Mouse (Mus musculus): ENCODE data around the gene Gp6. TPM values are rescaled to one million over a fixed set of nuclear protein-coding genes. Genes with fewer than 3 reads are reported as not detected.
"Not testable (repeated sequence)": the region's sequence is repeated elsewhere in the genome, so short reads cannot be mapped to it uniquely, and the experiment has no call there.

The Gp6 gene
- polyA plus RNA-seq (2015; fragmentation: Nextera tagmentation; extraction: Ambion mirVana) = not detected in 2 replicates

DNA sequence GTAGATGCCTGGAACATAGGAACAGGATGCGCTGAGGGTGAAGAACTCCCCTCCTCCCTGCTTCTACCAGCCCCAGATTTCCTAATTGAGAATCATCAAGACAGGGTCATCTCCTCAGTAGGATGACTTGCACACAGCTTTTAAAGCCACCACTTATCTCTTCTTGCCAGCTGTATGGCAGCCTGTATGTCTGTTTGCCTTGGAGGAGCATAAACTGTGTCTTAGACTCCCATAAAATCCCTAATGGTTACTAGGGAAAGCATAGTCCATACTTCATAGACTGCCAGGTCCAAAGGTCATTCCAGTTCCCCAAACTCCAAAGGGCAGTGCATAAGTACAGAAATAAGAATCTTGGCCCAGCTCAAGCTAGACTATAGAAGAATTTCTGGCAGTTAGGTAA, at the start of gene Gp6:
Gene Gp6, minus strand, starts transcription at position 15 of the 400 bp plus-strand sequence.
- no peak for DNase-seq (ENCODE audit: low spot score)

DNA sequence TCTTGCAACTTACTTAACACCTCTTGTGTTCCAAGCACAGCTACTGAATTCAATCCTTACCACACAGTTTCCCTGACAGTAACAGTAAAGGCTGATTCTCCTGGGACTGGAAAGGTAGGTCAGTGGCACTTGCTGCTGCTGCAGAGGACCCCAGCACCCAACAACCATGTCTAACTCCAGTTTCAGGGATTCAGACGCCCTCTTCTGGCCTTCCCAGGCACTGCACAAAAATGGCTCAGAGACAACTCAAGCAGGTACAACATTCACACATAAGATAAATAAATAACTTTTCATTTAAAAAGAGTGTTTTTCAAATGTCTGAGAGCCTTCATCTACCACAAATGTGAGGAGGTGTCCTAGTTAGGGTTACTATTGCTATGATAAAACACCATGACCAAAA, 49.6 kb upstream of the Gp6 start:
- DNase-seq (ENCODE audit: low spot score) = no peak

DNA sequence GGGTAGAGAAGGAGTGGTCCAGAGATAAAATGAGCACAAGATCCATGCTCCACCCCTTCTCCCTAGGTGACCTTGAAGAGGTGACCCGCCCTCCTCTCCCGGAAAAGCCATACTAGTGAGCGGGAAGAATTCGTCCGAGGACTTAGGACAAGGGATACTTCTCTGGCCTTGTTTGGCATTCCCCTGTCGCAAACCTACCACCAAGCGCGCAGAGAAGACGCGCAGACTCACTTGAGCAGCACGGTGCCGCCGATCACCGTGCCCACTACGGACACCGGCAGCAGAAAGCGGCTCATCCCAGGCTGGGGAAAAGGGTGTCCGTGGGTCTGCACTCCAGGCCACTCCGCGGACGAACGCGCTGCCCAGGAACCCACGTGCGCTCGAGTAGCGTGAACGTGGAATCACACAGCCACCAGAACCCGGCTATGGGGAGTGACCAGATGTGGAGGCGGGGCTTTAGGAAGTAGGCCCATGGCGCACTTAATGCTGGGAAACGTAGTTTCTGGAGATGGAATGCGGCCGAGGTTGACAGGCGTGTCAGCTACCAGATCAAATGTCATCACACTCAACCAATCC, 47.8 kb upstream of the Gp6 start, which contains the start of gene Rdh13:
Gene Rdh13, minus strand, starts transcription at position 434 of the 576 bp plus-strand sequence.
- DNase-seq (ENCODE audit: low spot score) = peak; percentile 82

DNA sequence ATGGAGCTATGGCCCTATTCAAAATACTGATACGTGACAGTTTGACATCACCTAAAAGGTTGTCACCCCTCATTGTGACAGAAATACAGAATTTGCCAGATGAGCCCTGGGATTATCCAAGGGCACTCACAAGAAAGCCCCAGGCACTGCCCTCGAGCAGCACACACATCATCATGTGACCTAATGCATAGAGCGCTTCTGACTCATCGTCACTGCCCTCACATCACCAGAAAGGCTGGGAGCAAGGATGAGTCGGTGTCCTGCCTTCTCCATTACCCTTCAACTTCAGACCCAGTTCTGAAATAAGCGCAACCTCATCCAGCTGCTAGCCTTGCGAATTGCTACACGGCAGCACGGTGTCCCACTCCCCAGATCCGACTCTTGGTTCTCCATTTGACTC, 43.0 kb upstream of the Gp6 start:
- no peak for DNase-seq (ENCODE audit: low spot score)

DNA sequence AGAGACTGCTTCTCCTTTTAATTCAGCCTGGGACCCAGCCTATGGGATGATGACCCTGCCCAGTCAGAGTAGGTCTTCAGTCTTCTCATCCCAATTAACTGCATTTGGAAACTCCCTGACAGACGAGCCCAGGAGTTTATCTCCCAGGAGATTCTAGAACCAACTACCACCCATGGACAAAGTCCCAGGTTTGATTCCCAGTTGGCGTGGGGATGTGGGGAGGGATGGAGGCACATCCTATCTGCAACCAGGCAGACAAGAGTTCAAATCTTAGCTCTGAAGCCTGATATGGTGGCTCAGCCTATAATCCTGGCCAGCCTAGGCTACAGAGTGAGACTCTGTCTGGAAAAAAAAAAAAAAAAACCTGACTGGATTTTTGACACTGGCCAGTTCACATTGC, 40.2 kb upstream of the Gp6 start:
- DNase-seq (ENCODE audit: low spot score) = peak; percentile 1

DNA sequence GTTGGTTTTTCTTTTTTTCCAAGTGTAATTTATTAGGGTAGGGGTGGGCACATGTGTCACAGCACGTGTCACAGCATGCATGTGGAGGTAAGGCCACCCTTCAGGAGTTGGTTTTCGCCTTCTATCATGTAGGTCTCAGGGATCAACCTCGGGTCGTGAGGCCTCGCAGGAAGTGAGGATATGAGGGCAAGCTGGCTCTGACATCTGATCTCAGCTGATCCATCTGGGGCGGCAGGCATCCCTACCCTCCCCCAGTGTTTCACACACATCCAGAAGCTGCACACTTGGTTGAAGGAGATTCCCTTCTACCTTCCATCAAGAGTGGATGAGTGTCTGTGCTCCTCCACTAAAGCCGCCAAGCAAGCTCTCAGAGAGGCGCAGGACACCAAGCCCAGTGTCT, 34.5 kb upstream of the Gp6 start:
- no peak for DNase-seq (ENCODE audit: low spot score)

DNA sequence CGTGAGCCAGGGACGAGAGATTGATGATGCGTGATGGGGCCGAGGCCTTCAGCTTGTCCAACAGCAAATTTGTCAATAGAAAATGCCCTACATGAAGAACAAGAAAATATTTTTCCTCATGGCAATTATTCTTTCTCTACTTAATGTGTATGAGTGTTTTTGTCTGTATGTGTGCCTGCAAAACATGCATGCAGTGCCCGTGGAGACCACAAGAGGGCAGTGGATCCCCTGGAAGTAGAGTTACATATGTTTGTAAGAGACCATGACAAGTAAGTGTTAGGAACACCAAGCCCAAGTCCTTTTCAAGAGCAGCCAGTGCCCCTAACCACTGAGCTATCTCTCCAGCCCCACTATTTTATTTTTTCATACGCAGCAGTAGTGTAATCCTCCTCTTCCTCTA, 34.0 kb upstream of the Gp6 start:
- peak; percentile 79 for DNase-seq (ENCODE audit: low spot score)

DNA sequence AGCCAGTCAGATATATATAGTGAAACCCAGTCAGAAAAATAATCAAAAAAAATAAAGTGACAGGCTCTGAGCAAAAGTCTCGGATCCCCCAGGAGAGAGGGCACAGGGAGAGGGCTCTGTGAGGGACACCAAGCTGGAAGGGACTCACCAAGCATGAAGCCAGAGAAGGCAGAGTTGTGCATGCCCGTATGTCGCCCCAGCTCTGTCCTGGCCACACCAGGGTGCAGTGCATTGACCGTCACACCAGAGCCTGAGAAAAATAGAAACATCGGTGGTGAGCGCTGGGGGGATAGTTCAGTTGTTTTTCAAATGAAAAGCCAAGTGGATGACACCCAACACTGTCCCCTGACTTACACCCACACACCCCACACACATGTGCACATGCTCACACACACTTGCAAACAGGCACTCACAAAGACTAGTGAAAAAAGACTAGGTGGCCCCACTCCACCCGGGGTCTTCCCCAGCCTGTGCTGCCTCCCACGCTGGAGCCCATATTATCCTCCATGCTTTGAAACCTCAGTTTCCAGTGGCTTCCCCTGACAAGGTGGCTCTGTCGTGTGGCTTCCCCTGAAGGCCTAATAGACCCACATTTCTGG, 32.8 kb upstream of the Gp6 start:
- no peak for DNase-seq (ENCODE audit: low spot score)

DNA sequence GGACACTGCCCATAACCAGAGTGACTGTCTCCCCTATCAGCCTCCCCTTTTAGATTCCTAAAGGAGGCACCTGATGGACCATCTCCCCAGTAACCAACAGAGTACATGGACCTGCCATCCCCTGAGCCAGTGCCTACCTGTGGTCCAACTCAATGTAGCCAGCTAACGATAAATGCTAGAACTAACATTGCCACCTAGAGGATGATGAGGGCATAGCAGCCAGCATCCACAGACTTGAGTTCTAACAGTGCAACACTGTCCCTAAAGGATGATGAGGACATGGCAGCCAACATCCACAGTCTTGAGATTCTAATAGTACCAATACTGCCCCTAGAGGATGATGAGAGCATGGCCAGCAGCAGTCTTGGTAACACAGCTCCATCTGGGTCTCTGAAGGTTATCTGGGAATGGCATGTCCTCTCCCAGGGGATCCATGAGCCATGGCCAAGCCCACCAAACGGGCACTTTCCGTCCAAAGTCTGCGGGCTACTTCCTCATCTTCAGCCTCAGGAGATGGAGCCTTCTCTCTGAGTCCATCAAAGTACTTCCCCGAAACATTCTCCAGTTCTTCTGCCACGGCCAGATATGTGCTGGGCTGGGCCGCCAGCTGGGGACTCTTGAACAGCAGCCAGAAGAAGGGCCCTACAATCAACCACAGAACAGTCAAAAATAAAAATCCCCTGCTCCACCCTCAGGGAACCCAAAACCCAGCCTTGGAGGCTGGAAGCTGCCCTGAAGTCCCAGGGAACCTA, 29.8 kb upstream of the Gp6 start:
- peak; percentile 93 for DNase-seq (ENCODE audit: low spot score)

DNA sequence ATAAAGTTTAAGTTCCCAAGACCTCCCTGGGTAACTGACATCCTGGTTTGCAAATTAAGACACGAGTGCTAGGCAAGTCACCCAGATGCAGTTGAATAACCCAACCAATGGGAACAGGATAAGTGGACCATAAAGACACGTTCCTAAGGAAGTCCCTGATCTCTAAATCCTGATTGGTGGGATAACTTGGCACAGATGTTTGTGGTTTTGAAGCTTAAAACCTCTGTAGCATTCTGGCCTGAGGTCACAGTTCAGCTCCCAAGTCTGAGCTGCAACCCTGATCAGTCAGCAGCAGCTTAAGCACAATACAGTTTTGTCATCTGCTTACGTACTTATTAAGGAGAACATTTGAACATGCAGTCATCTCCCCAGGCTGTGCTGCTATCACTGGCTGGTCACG, 22.7 kb upstream of the Gp6 start:
- no peak for DNase-seq (ENCODE audit: low spot score)

DNA sequence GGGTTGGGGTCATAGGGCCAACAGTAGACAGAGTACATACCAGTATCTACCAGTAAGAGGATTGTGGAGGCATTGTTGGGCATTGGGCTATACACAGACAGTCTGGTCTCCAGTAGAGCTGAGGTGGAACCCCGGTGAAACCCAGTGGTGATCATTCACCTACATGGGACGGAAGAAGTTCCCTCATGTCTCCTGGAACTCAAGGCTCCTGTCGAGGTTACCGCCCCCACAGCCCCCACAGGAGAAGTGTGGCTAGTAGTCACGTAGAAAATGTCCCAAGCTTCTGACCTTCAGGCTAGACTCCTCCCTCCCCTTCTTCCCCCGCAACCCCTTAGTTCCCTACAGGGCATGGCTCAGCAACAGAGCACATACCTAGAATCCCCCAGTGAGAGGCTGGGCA, 22.1 kb upstream of the Gp6 start:
- no peak for DNase-seq (ENCODE audit: low spot score)

DNA sequence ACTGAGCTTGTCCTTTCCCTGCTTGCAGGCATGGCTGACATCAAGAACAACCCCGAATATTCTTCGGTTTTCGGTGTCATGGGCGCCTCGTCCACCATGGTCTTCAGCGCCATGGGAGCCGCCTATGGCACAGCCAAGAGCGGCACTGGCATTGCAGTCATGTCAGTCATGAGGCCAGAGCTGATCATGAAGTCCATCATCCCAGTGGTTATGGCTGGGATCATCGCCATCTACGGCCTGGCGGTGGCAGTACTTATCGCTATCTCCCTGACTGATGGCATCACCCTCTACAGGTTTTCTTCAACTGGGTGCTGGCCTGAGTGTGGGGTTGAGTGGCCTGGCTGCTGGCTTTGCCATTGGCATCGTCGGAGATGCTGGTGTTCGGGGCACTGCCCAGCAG, 14.9 kb upstream of the Gp6 start:
- DNase-seq (ENCODE audit: low spot score) = not testable (repeated sequence)

DNA sequence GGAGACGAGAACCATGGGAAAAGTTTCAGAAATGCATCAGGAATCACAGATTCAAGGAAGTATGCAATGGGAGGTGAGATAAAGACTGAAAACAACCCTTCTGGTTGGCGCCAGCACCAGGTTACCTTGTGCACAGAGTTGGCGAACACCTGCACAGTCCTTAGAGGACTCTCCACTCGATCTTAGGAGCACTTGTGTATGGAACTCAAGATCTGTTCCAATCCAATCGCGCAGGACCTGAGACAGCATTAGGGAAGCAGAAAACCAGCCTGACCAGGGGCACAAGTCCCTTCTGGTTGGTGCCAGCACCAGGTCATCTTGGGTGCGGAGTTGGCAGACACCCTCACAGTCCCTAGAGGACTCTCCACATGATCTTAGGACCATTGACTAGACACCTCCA, 24.0 kb downstream of the Gp6 start:
- no peak for DNase-seq (ENCODE audit: low spot score)

DNA sequence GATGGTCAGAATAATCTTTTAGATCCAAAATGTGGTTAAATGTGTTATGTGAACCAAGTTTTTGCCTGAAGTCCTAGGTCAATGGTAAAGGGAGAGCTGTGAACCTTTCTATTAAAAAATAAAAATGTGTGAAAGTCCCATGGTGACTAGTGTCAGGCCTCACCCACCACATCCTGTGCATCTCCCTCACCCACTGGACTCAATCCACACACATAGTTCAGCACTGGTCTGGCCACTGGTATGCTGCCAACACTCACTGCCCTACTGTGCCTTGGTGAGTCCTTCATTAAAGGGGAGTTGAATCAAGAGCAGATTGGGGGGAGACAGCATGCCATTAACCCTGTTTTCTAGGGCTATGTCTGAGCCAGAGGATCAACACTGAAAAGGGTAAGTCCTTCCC, 60.0 kb downstream of the Gp6 start, which contains the start of gene Ncr1:
Gene Ncr1, plus strand, starts transcription at position 216 of the 400 bp plus-strand sequence.
- no peak for DNase-seq (ENCODE audit: low spot score)

DNA sequence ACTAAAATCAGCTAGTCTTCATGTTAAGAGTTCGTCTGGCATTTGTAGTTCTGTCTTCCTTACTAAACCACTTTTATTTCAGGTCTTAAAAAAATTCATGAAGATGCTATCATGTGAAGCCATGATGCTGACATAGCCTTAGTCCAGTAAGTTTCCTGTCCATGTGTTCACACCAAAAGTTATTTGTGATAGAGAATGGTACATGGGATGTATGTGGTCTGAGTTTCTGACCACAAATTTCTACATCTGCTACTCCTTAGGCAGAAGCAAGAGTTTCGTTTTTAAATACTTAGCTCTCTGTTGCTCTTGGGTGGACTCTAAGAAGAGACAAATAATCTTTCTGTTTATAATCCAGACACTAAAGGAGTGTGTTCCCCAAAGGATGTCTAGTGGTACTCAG, 74.2 kb downstream of the Gp6 start:
- DNase-seq (ENCODE audit: low spot score) = no peak

Small RNA genes lying within 50 kb of the gene (microRNA-seq; reads per million reads assigned to microRNA genes)
- not detected for gene Gm24605 (ENCODE audit: borderline number of aligned reads)
- gene Gm24752 (ENCODE audit: borderline number of aligned reads) = not detected
- gene Gm25349 (ENCODE audit: borderline number of aligned reads) = not detected

Other genes starting within 250 kb of the Gp6 start
- gene Leng9, start 247.4 kb downstream of the Gp6 start, polyA plus RNA-seq (2015; fragmentation: Nextera tagmentation; extraction: Ambion mirVana) = 7.0 and 8.7 TPM in 2 replicates
- gene Cdc42ep5, start 232.9 kb downstream of the Gp6 start, polyA plus RNA-seq (2015; fragmentation: Nextera tagmentation; extraction: Ambion mirVana) = 12.3 and 12.6 TPM in 2 replicates
- gene Lilra5, start 160.0 kb downstream of the Gp6 start, polyA plus RNA-seq (2015; fragmentation: Nextera tagmentation; extraction: Ambion mirVana) = 0.08 TPM in 1 of 2 replicates, not detected in the other
- 1.3 and 2.0 TPM in 2 replicates for gene Ncr1, start 60.0 kb downstream of the Gp6 start, polyA plus RNA-seq (2015; fragmentation: Nextera tagmentation; extraction: Ambion mirVana)
- 9.9 and 12.6 TPM in 2 replicates for gene Rdh13, start 47.9 kb upstream of the Gp6 start, polyA plus RNA-seq (2015; fragmentation: Nextera tagmentation; extraction: Ambion mirVana)
- gene Eps8l1, start 62.9 kb upstream of the Gp6 start, polyA plus RNA-seq (2015; fragmentation: Nextera tagmentation; extraction: Ambion mirVana) = 0.79 and 5.9 TPM in 2 replicates
- 36.3 and 48.3 TPM in 2 replicates for gene Ppp1r12c, start 103.9 kb upstream of the Gp6 start, polyA plus RNA-seq (2015; fragmentation: Nextera tagmentation; extraction: Ambion mirVana)
- 27.0 and 28.8 TPM in 2 replicates for gene Tnnt1, start 118.6 kb upstream of the Gp6 start, polyA plus RNA-seq (2015; fragmentation: Nextera tagmentation; extraction: Ambion mirVana)
- 2.5 and 3.0 TPM in 2 replicates for gene Tnni3, start 126.5 kb upstream of the Gp6 start, polyA plus RNA-seq (2015; fragmentation: Nextera tagmentation; extraction: Ambion mirVana)
- 1.6 and 1.7 TPM in 2 replicates for gene Dnaaf3, start 134.7 kb upstream of the Gp6 start, polyA plus RNA-seq (2015; fragmentation: Nextera tagmentation; extraction: Ambion mirVana)
- gene Syt5, start 149.8 kb upstream of the Gp6 start, polyA plus RNA-seq (2015; fragmentation: Nextera tagmentation; extraction: Ambion mirVana) = 0.22 and 0.44 TPM in 2 replicates
- not detected in 2 replicates for gene Ptprh, start 206.3 kb upstream of the Gp6 start, polyA plus RNA-seq (2015; fragmentation: Nextera tagmentation; extraction: Ambion mirVana)
- 1.7 and 2.1 TPM in 2 replicates for gene Tmem86b, start 233.7 kb upstream of the Gp6 start, polyA plus RNA-seq (2015; fragmentation: Nextera tagmentation; extraction: Ambion mirVana)